Mouse (Mus musculus) stomach, postnatal 0 days (tissue): Measurements from ENCODE around the gene Myl7.

Source experiments
- CTCF ChIP-seq: IDR thresholded peaks from 2 replicates; pipeline ENCODE4 v1.5.1; 2016; ENCODE audit warnings: antibody characterized with exemption, low read depth, mild to moderate bottlenecking, moderate library complexity
- EP300 ChIP-seq: optimal IDR thresholded peaks from 2 replicates; pipeline ENCODE3; 2016; ENCODE audit warnings: antibody characterized with exemption

DNA sequence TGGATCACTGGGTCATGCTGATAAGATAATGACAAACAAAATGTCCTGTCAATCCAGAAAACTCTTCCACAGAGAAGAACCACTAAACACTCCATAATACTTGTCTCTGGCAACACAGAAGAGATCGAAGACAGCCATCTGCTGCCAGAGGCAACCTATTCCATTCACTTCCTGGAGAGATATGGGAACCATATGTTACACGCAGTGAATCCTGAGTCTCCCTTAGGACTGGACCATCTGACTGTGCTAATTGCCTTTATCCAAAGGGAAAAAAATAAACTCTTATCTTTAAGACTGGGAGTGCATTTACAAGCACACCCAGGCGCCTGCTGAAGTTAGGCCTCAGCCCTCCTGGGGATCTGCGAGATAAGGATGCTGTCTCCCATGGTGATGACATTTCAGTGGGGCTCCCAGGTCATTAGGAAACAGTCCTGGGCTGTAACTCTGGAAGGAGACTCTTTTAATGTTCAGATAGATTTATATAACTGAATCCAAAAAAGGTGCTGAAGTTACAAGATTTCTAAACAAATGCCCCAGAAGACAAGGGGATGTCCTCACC, 5.7 kb downstream of the Myl7 start:
- TF ChIP-seq CTCF (no peak), EP300 (no peak)
